Mouse (Mus musculus): ENCODE results near the gene Tshz2. TPM values are rescaled to one million over a fixed set of nuclear protein-coding genes. Genes with fewer than 3 reads are reported as not detected.

Tshz2 gene
- total RNA-seq, 2 experiments from 2014 or later: 29.8 to 29.9 TPM

GRCm38 (mm10) chr2:170023741-170024140 lies 390.9 kb downstream of the Tshz2 start:
- no peak for DNase-seq (ENCODE audit: low spot score in 2 of 2)
- intact Hi-C loops (cut with DNase I): no loop called here

- intact Hi-C loops (cut with DNase I): no loop called here
- no peak for DNase-seq (ENCODE audit: low spot score in 2 of 2)
These were observed 392.1 kb downstream of the Tshz2 start for GRCm38 (mm10) chr2:170024939-170025338.

- intact Hi-C loops (cut with DNase I): no loop called here
- no peak for DNase-seq (ENCODE audit: low spot score in 2 of 2)
These were observed 393.1 kb downstream of the Tshz2 start for GRCm38 (mm10) chr2:170025896-170026295.

GRCm38 (mm10) chr2:170027837-170028236 lies 395.0 kb downstream of the Tshz2 start:
- DNase-seq (ENCODE audit: low spot score in 2 of 2): no peak
- intact Hi-C loops (cut with DNase I): no loop called here

- intact Hi-C loops (cut with DNase I): no loop called here
- no peak for DNase-seq (ENCODE audit: low spot score in 2 of 2)
These were observed 395.9 kb downstream of the Tshz2 start for GRCm38 (mm10) chr2:170028488-170029303.

GRCm38 (mm10) chr2:170029304-170029856 lies 396.6 kb downstream of the Tshz2 start:
- DNase-seq (ENCODE audit: low spot score in 2 of 2): no peak
- intact Hi-C loops (cut with DNase I): no loop called here

- intact Hi-C loops (cut with DNase I): no loop called here
- DNase-seq (ENCODE audit: low spot score in 2 of 2): no peak
These were observed 398.4 kb downstream of the Tshz2 start for GRCm38 (mm10) chr2:170031226-170031625.

GRCm38 (mm10) chr2:170031872-170032271 lies 399.1 kb downstream of the Tshz2 start:
- no peak for DNase-seq (ENCODE audit: low spot score in 2 of 2)

GRCm38 (mm10) chr2:170033219-170033618 lies 400.4 kb downstream of the Tshz2 start:
- DNase-seq (ENCODE audit: low spot score in 2 of 2): no peak
- intact Hi-C loops (cut with DNase I): no loop called here

More at GRCm38 (mm10) chr2:170031872-170032271, 399.1 kb downstream of the Tshz2 start:
- intact Hi-C loops (cut with DNase I): no loop called here

- intact Hi-C loops (cut with DNase I): no loop called here
These were observed 402.0 kb downstream of the Tshz2 start for GRCm38 (mm10) chr2:170034794-170035193.

GRCm38 (mm10) chr2:170036791-170037241 lies 404.0 kb downstream of the Tshz2 start:
- intact Hi-C loops (cut with DNase I): no loop called here
- no peak for DNase-seq (ENCODE audit: low spot score in 2 of 2)

More at GRCm38 (mm10) chr2:170034794-170035193, 402.0 kb downstream of the Tshz2 start:
- no peak for DNase-seq (ENCODE audit: low spot score in 2 of 2)

- intact Hi-C loops (cut with DNase I): no loop called here
- no peak for DNase-seq (ENCODE audit: low spot score in 2 of 2)
These were observed 404.5 kb downstream of the Tshz2 start for GRCm38 (mm10) chr2:170037346-170037745.

GRCm38 (mm10) chr2:170039772-170040171 lies 407.0 kb downstream of the Tshz2 start:
- intact Hi-C loops (cut with DNase I): no loop called here

GRCm38 (mm10) chr2:170041101-170041500 lies 408.3 kb downstream of the Tshz2 start:
- intact Hi-C loops (cut with DNase I): no loop called here
- no peak for DNase-seq (ENCODE audit: low spot score in 2 of 2)

More at GRCm38 (mm10) chr2:170039772-170040171, 407.0 kb downstream of the Tshz2 start:
- DNase-seq (ENCODE audit: low spot score in 2 of 2): no peak

GRCm38 (mm10) chr2:170042471-170043213 lies 409.8 kb downstream of the Tshz2 start:
- DNase-seq (ENCODE audit: low spot score in 2 of 2): no peak
- intact Hi-C loops (cut with DNase I): no loop called here

GRCm38 (mm10) chr2:170043290-170043689 lies 410.5 kb downstream of the Tshz2 start:
- DNase-seq (ENCODE audit: low spot score in 2 of 2): no peak
- intact Hi-C loops (cut with DNase I): no loop called here

- intact Hi-C loops (cut with DNase I): no loop called here
These were observed 413.1 kb downstream of the Tshz2 start for GRCm38 (mm10) chr2:170045896-170046295.

GRCm38 (mm10) chr2:170046371-170047145 lies 413.7 kb downstream of the Tshz2 start:
- intact Hi-C loops (cut with DNase I): no loop called here
- no peak for DNase-seq (ENCODE audit: low spot score in 2 of 2)

More at GRCm38 (mm10) chr2:170045896-170046295, 413.1 kb downstream of the Tshz2 start:
- no peak for DNase-seq (ENCODE audit: low spot score in 2 of 2)

- intact Hi-C loops (cut with DNase I): no loop called here
- DNase-seq (ENCODE audit: low spot score in 2 of 2): no peak
These were observed 416.0 kb downstream of the Tshz2 start for GRCm38 (mm10) chr2:170048831-170049230.
